Mouse (Mus musculus) ovary, postnatal 14 days (tissue): ENCODE data around the gene Vmn1r168.
"Not testable (repeated sequence)": the region's sequence is repeated elsewhere in the genome, so short reads cannot be mapped to it uniquely, and the experiment has no call there.

ENCODE experiments used
- DNase-seq: peaks from one replicate; pipeline ENCODE4 v3.0.0; 2022; ENCODE audit warnings: low spot score

Vmn1r168 gene

DNA sequence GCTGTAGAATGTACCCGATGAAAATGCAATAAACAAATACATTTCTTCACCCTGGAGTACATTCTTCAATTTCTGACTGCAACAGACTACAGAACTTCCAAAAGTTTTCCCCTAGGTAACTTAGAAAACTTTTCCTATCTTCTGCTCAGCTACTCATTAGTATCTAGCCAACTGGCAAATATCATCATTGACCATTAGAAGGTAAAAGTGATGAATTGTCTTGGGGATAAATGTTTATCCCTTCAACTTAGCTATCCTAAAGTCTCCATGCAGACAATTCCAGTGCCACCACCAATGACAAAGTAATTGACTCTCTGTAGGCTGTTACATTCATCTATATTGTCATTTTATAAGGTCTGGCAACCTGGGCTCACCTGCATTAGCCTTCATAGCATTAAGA lies at the start of gene Vmn1r168:
Gene Vmn1r168, plus strand, starts transcription at position 301 of the 400 bp plus-strand sequence.
- DNase-seq, result not testable (repeated sequence)

DNA sequence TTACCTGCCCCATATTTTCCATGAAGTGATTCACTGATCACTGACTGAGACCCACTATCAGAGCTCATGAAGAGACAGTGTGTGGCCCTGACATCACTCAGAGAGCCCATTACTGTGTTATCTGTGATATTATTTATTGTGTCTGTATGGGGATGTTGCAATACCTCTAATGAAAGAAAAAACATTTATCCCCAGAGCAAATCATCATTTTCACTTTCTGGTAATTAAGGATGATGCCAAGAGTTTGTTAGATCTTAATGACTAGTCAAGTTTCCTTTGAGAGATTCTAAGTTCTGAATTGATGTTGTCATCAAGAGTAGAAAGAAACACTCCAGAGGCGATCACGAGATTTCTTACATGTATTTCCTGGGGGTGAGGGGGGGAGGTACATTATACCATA lies 32.4 kb upstream of the Vmn1r168 start, which contains the start of gene Vmn1r167:
Gene Vmn1r167, minus strand, starts transcription at position 101 of the 400 bp plus-strand sequence.
- DNase-seq, result not testable (repeated sequence)

DNA sequence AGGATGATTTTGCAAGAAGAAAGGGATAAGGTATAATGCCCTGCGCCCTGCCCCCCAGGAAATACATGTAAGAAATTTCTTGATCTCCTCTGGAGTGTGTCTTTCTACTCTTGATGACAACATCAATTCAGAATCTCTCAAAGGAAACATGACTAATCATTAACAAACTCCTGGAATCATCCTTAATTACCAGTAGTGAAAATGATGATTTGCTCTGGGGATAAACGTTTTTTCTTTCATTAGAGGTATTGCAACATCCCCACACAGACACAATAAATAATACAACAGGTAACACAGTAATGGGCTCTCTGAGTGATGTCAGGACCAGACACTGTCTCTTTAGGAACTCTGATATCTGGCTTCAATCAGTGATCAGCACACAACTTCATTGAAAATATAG lies 35.7 kb downstream of the Vmn1r168 start, which contains the start of gene Vmn1r169:
Gene Vmn1r169, plus strand, starts transcription at position 301 of the 400 bp plus-strand sequence.
- not testable (repeated sequence) for DNase-seq
